Mouse (Mus musculus) testis, adult 2 months (tissue): Measurements from ENCODE around the gene Iqce. TPM values are rescaled to one million over a fixed set of nuclear protein-coding genes. Genes with fewer than 3 reads are reported as not detected.

Source experiments
- H3K27ac ChIP-seq: fragments of 200-500 bp; 2 replicates; pipeline ENCODE4 v1.5.1; 2012; ENCODE audit warnings: low read depth, low read length; ENCODE audit not compliant: control insufficient read depth, insufficient read depth
- H3K27me3 ChIP-seq: fragments of 200-500 bp; 2 replicates; pipeline ENCODE4 v1.6.1; 2012; ENCODE audit warnings: mild to moderate bottlenecking, low read length, moderate library complexity; ENCODE audit not compliant: control insufficient read depth, insufficient read depth
- H3K36me3 ChIP-seq: fragments of 200-500 bp; 2 replicates; pipeline ENCODE4 v1.6.1; 2012; ENCODE audit warnings: mild to moderate bottlenecking, low read length; ENCODE audit not compliant: control insufficient read depth, insufficient read depth
- H3K4me1 ChIP-seq: fragments of 200-500 bp; 2 replicates; pipeline ENCODE4 v1.6.1; 2012; ENCODE audit warnings: low read length; ENCODE audit not compliant: control insufficient read depth, insufficient read depth
- H3K4me3 ChIP-seq: fragments of 200-500 bp; 2 replicates; pipeline ENCODE4 v1.5.1; 2012; ENCODE audit warnings: low read depth, mild to moderate bottlenecking, low read length, moderate library complexity, mixed read lengths; ENCODE audit not compliant: control insufficient read depth
- CTCF ChIP-seq: fragments of 200-500 bp; IDR thresholded peaks from 2 replicates; pipeline ENCODE4 v1.5.1; 2012; ENCODE audit warnings: low read depth, mild to moderate bottlenecking, inconsistent platforms, low read length, moderate library complexity; ENCODE audit not compliant: control insufficient read depth, insufficient read depth, insufficient replicate concordance
- POLR2A ChIP-seq: fragments of 200-500 bp; IDR thresholded peaks from 2 replicates; pipeline ENCODE4 v1.6.1; 2012; ENCODE audit warnings: low read depth, mild to moderate bottlenecking, inconsistent platforms, low read length, moderate library complexity; ENCODE audit not compliant: control insufficient read depth
- polyA plus RNA-seq: library from polyadenylated mRNA; depleted of rRNA; stranded (reverse); fragments of >200 nt; gene quantifications from 2 replicates; pipeline ENCODE4 v1.2.3, GENCODE M21; 2012

Iqce gene
- polyA plus RNA-seq, 1 experiment: 126 TPM

- Histone ChIP-seq H3K4me1 (peaks cover 20% of the 10 kb centered on the region), H3K27ac (peak within 1 kb of the TSS; percentile 88), H3K4me3 (peak within 1 kb of the TSS; percentile 92), H3K36me3 (no peaks in the 10 kb centered on the region), H3K27me3 (no peaks in the 10 kb centered on the region)
- TF ChIP-seq CTCF (no peak), POLR2A (no peak)
Observed at GRCm38 (mm10) chr5:140648519-140649100, 53.6 kb downstream of the Iqce start, which contains the start of gene Ttyh3. TSS of gene Ttyh3 (minus strand) at chr5:140649031.

GRCm38 (mm10) chr5:140647821-140648518 is 54.2 kb downstream of the Iqce start:
- no peak overlapping the region for H3K27ac ChIP-seq
- H3K27me3 ChIP-seq: no peaks in the 10 kb centered on the region
- H3K4me3 ChIP-seq: peak overlapping the region; percentile 87
- TF ChIP-seq CTCF: no peak
- no peak for TF ChIP-seq POLR2A
- peaks cover 20% of the 10 kb centered on the region for H3K4me1 ChIP-seq
- no peaks in the 10 kb centered on the region for H3K36me3 ChIP-seq

- no peaks in the 10 kb centered on the region for H3K27me3 ChIP-seq
- TF ChIP-seq CTCF: no peak
- TF ChIP-seq POLR2A: no peak
- no peak overlapping the region for H3K4me3 ChIP-seq
- peaks cover 20% of the 10 kb centered on the region for H3K4me1 ChIP-seq
- H3K27ac ChIP-seq: no peak overlapping the region
- H3K36me3 ChIP-seq: no peaks in the 10 kb centered on the region
Observed at GRCm38 (mm10) chr5:140647031-140647760, 55.0 kb downstream of the Iqce start.

- Histone ChIP-seq H3K27me3 (no peaks in the 10 kb centered on the region), H3K36me3 (no peaks in the 10 kb centered on the region), H3K4me3 (no peak overlapping the region), H3K27ac (no peak overlapping the region), H3K4me1 (peaks cover 20% of the 10 kb centered on the region)
- TF ChIP-seq CTCF (no peak), POLR2A (no peak)
Observed at GRCm38 (mm10) chr5:140646171-140646570, 56.0 kb downstream of the Iqce start.

GRCm38 (mm10) chr5:140645454-140645853 is 56.7 kb downstream of the Iqce start:
- Histone ChIP-seq H3K27me3 (no peaks in the 10 kb centered on the region), H3K36me3 (no peaks in the 10 kb centered on the region), H3K4me3 (no peak overlapping the region), H3K4me1 (peaks cover 20% of the 10 kb centered on the region), H3K27ac (no peak overlapping the region)
- TF ChIP-seq CTCF (no peak), POLR2A (no peak)

GRCm38 (mm10) chr5:140644702-140645201 is 57.4 kb downstream of the Iqce start:
- H3K36me3 ChIP-seq: no peaks in the 10 kb centered on the region
- TF ChIP-seq CTCF: no peak
- TF ChIP-seq POLR2A: no peak

GRCm38 (mm10) chr5:140644263-140644662 is 57.9 kb downstream of the Iqce start:
- H3K4me3 ChIP-seq: no peak overlapping the region
- no peak for TF ChIP-seq CTCF
- TF ChIP-seq POLR2A: no peak
- H3K36me3 ChIP-seq: no peaks in the 10 kb centered on the region
- no peaks in the 10 kb centered on the region for H3K27me3 ChIP-seq
- no peak overlapping the region for H3K27ac ChIP-seq
- peaks cover 15% of the 10 kb centered on the region for H3K4me1 ChIP-seq

More at GRCm38 (mm10) chr5:140644702-140645201, 57.4 kb downstream of the Iqce start:
- no peaks in the 10 kb centered on the region for H3K27me3 ChIP-seq
- H3K27ac ChIP-seq: no peak overlapping the region
- peaks cover 20% of the 10 kb centered on the region for H3K4me1 ChIP-seq
- no peak overlapping the region for H3K4me3 ChIP-seq
